Mouse (Mus musculus) left cerebral cortex, adult 8-10 months (tissue): Measurements from ENCODE around the gene Bhlhe23. TPM values are rescaled to one million over a fixed set of nuclear protein-coding genes. Genes with fewer than 3 reads are reported as not detected.

Source experiments
- DNase-seq, 2 experiments: peaks; one replicate each; pipeline ENCODE4 v3.0.0; 2022; ENCODE audit warnings: low spot score in 2 of 2
- total RNA-seq, 4 experiments: library from RNA; stranded (reverse); gene quantifications; 2 replicates each; pipeline ENCODE4 v1.2.4; 2022

Bhlhe23 gene
- total RNA-seq, 4 experiments from 2014 or later = not detected

- no peak for DNase-seq
Observed at GRCm38 (mm10) chr2:180725856-180726629, 50.7 kb downstream of the Bhlhe23 start.

DNA sequence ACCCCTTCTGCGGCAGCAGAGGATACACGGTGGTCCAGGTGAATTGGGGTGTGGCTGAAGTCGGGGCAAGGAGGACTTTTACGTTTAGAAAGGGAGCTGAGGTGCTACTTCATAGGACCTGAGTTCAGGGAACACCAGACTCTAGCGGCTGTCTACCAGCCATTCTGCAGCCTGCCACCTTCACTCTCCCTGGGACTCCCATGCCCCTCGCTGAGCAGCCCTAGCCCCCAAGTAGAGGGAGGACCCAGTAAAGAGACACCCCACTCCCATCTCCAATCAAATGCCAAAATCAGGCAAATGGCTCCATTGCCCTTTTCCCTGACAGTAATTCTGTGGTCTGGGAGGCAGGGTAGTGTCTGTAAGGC is 51.3 kb downstream of the Bhlhe23 start:
- no peak for DNase-seq

GRCm38 (mm10) chr2:180724585-180725413 is 51.9 kb downstream of the Bhlhe23 start, which contains the start of gene Slc17a9:
Slc17a9 (plus strand) TSS chr2:180725263.
- no peak for DNase-seq

Other genes starting within 250 kb of the Bhlhe23 start
- gene Mrgbp, start 195.6 kb downstream of the Bhlhe23 start, total RNA-seq = 10 to 100 TPM; 16.6 to 20.5 (median 18.4) TPM
- 10 to 100 TPM; 29.6 to 34.7 (median 31.8) TPM for gene Ogfr, start 187.7 kb downstream of the Bhlhe23 start, total RNA-seq
- gene Col9a3, start 179.1 kb downstream of the Bhlhe23 start, total RNA-seq = 10 to 100 TPM in 2 of 4 experiments, 1 to 10 TPM in 2; 6.0 to 13.1 (median 10.2) TPM
- under 1 TPM; 0.85 to 1.00 (median 0.98) TPM for gene Tcfl5, start 134.2 kb downstream of the Bhlhe23 start, total RNA-seq
- 10 to 100 TPM; 53.8 to 57.8 (median 55.2) TPM for gene Dido1, start 66.9 kb downstream of the Bhlhe23 start, total RNA-seq
- gene Gid8, start 66.8 kb downstream of the Bhlhe23 start, total RNA-seq = 10 to 100 TPM; 66.2 to 72.7 (median 68.5) TPM
- 1 to 10 TPM in 2 of 4 experiments, under 1 TPM in 2; 0.43 to 1.3 (median 0.94) TPM for gene Slc17a9, start 51.6 kb downstream of the Bhlhe23 start, total RNA-seq
- 10 to 100 TPM; 50.1 to 54.1 (median 52.4) TPM for gene Ythdf1, start 144.0 kb upstream of the Bhlhe23 start, total RNA-seq
- not detected for gene Birc7, start 152.1 kb upstream of the Bhlhe23 start, total RNA-seq
- 10 to 100 TPM; 43.8 to 48.3 (median 46.8) TPM for gene Nkain4, start 177.8 kb upstream of the Bhlhe23 start, total RNA-seq
- 100 to 1,000 TPM; 137 to 153 (median 140) TPM for gene Arfgap1, start 190.3 kb upstream of the Bhlhe23 start, total RNA-seq
- 1 to 10 TPM; 1.1 to 3.2 (median 1.2) TPM for gene Col20a1, start 209.6 kb upstream of the Bhlhe23 start, total RNA-seq